Mouse (Mus musculus) naive thymus-derived CD4-positive, alpha-beta T cell, adult 2 months (primary cell): ENCODE measurements around the gene Col27a1.

ENCODE experiments used
- DNase-seq: peaks from one replicate; pipeline ENCODE4 v3.0.0-alpha.2; 2011; ENCODE audit warnings: low read depth

Col27a1 gene

GRCm38 (mm10) chr4:63213907-63214621 is at the start of gene Col27a1:
Col27a1 (plus strand) TSS chr4:63214004.
- peak; percentile 20 for DNase-seq

DNA sequence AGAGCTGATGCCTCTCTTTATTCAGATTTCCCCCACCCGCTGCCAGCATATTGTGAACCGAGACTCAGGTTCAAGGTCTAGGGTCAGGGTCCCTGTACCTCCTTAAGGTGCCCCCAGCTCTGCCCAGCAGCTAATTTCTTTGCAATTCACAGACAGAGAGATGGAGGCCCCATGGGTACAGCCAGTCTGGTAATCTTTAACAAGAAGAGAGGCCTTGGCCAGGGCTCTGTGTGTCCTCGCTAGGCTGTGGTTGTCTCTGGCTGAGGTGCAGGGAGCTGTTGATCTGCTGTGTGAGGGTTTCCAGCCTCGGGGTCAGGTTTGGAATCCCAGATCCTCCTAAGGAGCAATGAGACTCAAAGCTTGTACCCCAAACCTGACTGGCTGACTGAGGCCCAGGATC is 48.2 kb upstream of the Col27a1 start:
- no peak for DNase-seq

GRCm38 (mm10) chr4:63166323-63166722 is 47.5 kb upstream of the Col27a1 start:
- DNase-seq, result no peak

DNA sequence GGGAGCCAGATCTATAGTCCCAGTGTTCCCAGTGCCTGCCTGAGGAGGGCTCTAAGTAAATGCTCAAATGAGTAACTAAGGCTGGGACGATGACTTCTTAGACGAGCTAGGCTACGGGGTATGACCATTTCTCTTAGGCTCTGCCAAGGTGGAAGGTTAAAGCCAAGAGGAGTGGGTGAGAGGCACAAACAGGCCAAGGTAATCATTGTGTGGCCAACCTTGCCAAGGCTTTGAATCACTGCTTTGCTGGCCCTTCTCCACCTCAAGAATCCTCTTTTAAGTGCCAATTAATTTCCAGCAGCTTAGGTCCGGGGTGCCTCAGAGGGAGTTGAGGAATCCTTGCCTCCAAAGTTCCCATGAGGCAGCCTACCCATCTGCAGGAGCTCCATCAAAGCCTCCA is 43.7 kb upstream of the Col27a1 start:
- no peak for DNase-seq

DNA sequence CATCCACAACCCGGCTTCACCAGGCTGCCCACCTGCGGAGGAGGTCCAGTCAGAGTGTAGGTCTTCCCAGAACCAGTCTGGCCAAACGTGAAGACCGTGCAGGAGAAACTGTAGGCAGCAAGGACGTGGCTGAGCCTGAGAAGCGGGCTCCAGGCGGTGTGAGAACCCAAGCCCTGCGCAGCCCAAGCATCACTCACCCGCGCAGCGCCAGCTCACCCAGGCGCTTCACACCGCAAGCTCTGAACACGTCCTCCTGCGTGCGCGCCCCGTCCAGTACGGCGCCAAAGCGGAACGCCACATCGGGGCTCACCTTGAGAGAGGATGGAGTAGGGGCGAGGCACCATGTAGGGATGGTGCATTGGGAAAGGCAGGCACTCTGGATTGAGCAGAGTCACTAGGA is 42.7 kb upstream of the Col27a1 start:
- no peak for DNase-seq

- no peak for DNase-seq
Measured at GRCm38 (mm10) chr4:63171969-63172685, 41.7 kb upstream of the Col27a1 start, which contains the start of gene Kif12. Kif12 (minus strand) TSS chr4:63172131.

DNA sequence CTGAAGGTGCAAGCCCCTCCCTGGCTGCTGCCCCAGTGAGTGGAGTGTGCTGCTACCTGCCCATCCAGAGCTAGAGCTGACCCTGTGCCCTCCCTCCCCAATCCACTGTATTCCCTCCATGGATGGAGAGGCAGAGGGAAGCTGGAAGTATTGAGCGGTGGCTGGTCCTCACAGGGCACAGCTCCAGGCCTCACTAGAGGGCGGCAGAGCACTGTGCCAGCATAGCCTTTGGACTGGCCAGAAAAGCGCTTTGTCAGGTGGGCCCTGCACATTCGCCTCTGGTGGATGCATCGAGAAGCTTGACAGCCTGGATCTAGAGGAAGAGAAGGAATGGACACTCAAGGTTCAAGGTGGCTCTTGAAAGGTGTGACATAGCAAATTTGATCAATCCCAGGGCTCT is 32.2 kb upstream of the Col27a1 start:
- DNase-seq, result no peak

DNA sequence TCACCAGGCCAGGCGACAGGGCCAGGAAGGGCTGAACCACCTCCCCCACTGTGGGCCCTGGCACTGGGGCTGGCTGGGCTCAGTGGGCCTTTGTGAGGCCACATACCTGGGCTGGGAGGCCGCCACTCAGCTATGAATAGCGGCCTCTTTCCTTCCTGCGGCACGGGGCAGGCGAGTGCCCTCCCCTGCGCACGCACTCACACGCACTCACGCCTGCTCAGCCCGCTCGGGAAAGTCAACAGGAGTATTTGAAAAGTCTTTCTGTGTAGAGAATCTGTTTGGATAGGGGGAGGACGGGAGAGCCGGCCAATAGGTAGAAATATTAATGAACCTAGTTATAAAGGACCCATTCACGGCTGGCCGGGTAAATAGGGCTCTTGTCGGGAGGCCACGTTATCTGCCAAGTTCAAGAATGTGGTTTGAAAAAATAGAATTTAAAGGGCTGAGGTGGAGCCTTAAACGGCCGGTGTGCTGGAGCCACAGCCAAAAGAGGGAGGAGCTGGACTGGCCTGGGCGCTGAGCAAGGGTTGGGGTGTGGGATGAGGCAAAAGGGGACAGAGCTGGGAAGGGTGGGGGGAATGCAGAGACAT is 27.4 kb upstream of the Col27a1 start:
- no peak for DNase-seq

GRCm38 (mm10) chr4:63191641-63192040 is 22.2 kb upstream of the Col27a1 start:
- no peak for DNase-seq

GRCm38 (mm10) chr4:63194366-63194765 is 19.4 kb upstream of the Col27a1 start:
- no peak for DNase-seq

DNA sequence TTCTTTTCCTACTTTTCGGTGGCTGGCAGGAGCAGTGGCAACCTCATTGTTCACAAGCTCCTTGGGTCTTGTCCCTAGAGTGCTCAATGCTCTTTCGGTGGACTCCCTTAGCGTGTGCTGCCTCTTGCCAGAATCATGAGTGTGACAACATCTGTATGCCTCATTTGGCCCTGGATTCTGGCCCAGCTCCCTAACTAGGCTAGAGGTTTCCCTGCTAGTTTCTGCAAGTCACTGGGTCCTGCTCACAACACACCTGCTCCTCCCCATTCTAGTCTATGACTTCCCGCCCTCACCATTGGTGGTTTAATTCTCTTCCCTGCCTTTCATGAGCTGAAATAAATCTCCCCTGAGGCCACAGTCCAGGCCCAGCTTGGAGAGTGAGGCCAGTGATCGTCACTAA is 14.4 kb upstream of the Col27a1 start:
- DNase-seq, result no peak

GRCm38 (mm10) chr4:63203874-63204273 is 9.9 kb upstream of the Col27a1 start:
- DNase-seq, result no peak

GRCm38 (mm10) chr4:63205583-63205982 is 8.2 kb upstream of the Col27a1 start:
- no peak for DNase-seq

GRCm38 (mm10) chr4:63215185-63215992 is 1.6 kb downstream of the Col27a1 start:
- DNase-seq, result peak; percentile 69

GRCm38 (mm10) chr4:63215993-63216531 is 2.3 kb downstream of the Col27a1 start:
- peak; percentile 18 for DNase-seq

- no peak for DNase-seq
Measured at GRCm38 (mm10) chr4:63216566-63216965, 2.8 kb downstream of the Col27a1 start.

GRCm38 (mm10) chr4:63217513-63217912 is 3.7 kb downstream of the Col27a1 start:
- DNase-seq, result no peak

DNA sequence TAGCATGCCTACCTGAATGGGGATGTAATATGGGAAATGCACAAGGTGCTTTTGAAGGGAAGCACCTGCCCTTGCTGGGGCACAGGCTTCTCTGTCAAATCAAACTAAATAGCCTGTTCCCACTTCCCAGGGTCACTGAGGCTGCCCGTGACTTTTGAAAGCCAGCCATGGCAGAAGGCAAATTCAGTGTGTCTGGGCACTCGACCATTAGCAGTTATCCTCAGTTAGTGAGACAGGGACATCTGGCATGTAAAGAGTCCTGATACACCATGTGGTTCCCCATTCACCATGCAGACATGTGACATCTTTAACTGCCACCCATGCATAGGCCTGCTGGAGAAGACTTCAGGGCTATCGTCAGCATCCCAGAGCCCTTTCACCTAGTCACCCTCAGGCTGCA is 5.3 kb downstream of the Col27a1 start:
- no peak for DNase-seq

DNA sequence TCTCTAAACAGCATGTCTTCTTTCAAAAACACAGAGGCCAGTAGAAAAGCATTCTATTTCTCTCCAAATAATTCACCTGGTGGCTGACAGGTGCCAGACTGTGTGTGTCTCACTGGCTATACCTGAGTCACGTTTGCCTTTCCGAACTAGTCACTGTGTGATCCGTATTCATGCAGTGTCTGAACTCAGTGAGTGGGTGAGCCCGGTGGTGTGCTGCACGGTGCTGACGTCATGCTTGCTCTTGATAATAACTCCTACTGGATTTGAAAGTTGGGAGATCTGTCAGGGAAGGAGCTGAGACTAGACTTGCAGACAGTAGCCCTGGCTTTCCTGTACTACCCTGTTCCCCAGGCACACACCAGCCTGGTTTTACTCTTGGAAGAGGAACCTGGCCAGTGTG is 5.8 kb downstream of the Col27a1 start:
- no peak for DNase-seq

DNA sequence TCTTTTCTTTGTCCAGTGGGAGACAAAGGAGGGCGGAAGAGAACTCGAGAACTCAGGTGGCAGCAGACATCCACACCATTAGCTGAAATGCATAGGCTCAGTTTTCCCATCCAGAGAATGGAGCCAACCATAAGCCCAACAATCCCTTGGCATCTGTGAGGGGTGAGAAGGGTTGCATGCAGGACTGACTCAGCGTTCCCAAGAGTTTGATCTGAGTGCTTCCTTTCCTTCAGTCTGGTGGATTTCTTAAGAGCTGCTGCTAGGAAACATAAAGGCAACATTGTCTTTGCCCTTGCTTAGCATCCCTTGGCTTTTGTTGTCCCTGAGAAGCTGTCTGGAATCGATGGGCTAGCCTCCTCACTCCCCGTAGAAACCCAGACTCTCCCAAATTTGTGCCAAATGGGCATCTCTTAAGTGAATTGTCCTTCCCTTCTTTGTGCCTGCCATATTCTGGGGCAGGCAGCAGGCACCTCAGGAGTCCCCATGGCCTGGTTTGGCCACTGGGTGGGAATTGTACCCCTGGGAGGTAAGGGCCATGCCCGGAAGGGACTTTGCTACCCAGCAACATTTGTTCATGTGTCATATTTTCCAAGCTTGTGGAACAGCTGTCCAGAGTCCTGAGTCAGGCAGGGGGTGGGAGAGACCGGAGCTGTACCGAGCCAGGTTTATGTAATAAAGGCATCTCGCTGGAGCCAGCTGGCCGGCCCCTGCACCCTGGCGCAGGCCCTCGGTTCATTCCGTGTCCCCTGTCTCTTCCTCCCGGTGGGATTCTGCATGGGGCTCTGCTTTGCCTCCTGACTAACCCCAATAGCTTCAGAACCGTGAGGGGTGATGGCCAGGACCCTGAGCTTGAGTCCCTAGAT is 7.5 kb downstream of the Col27a1 start:
- DNase-seq, result no peak

- DNase-seq, result no peak
Measured at GRCm38 (mm10) chr4:63222246-63222645, 8.4 kb downstream of the Col27a1 start.
